Mouse (Mus musculus): ENCODE results near the gene Lrmda. TPM values are rescaled to one million over a fixed set of nuclear protein-coding genes. Genes with fewer than 3 reads are reported as not detected.
A peak's percentile ranks its signal among the peaks of the same experiment; 100 is the strongest.

Gene Lrmda
- polyA plus RNA-seq, 1 experiment from 2014 or later: 0.20 TPM

DNA sequence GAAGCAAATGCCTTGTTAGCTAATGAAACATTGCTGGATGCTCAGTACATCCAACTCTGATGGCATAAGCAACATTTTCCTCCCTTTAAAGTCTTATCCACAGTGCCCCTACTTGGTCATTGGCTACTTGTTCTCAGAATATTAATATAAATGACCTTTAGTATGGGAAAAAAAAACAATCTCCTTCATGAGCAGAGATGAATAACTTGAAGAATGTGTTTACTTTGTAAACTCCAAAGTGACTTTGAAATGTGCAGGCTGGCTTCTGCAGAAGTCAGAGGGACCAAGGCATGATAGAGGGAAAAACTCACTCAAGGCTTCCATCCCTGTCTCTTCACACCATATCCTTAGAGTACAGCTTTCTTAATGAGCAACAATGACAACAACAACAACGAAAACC, 202.5 kb downstream of the Lrmda start:
- DNase-seq (ENCODE audit: extremely low spot score, low spot score): no peak
- Histone ChIP-seq H3K27ac (no peak overlapping the region), H3K36me3 (replicated peaks) (no peaks in the 10 kb centered on the region), H3K4me3 (no peak overlapping the region), H3K9me3 (peaks cover 11% of the 10 kb centered on the region; the same call in 1 of the 2 replicates), H3K4me1 (no peaks in the 10 kb centered on the region), H3K27me3 (ENCODE audit: poor library complexity, severe bottlenecking) (no peaks in the 10 kb centered on the region)
- 86% methylated on average over 1 of the region's 1 CpGs for WGBS

DNA sequence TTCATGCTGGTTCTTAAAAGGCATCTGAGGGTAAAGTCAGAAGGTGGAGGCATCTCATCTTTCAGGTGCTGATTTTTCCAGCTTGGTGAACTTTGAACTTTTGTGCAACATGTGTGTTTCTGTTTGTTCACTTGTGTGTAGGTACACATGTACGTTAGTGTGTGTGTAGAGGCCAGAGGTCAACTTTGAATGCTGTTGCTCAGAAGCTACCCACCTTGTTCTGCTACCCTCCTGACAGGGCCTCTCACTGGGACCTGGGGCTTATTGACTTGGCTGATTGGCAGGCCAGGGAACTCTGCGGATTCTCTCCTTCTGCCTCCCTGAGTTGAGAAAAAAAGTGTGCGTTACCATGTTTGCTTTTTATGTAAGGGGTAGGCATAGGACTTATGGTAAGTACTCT, 203.1 kb downstream of the Lrmda start:
- H3K4me3 ChIP-seq: no peak overlapping the region
- no peaks in the 10 kb centered on the region for H3K36me3 ChIP-seq (replicated peaks)
- no peaks in the 10 kb centered on the region for H3K4me1 ChIP-seq
- no peaks in the 10 kb centered on the region for H3K27me3 ChIP-seq (ENCODE audit: poor library complexity, severe bottlenecking)
- no peak overlapping the region for H3K27ac ChIP-seq
- WGBS: 92% methylated on average over 3 of the region's 3 CpGs
- no peak for DNase-seq (ENCODE audit: extremely low spot score, low spot score)
- H3K9me3 ChIP-seq: peaks cover 11% of the 10 kb centered on the region; the same call in 1 of the 2 replicates

GRCm38 (mm10) chr14:22226205-22226604, 206.7 kb downstream of the Lrmda start:
- 88% methylated on average over 2 of the region's 2 CpGs for WGBS
- no peak for DNase-seq (ENCODE audit: extremely low spot score, low spot score)

GRCm38 (mm10) chr14:22228253-22228968, 208.9 kb downstream of the Lrmda start:
- Histone ChIP-seq H3K27me3 (ENCODE audit: poor library complexity, severe bottlenecking) (no peaks in the 10 kb centered on the region), H3K9me3 (no peaks in the 10 kb centered on the region), H3K4me3 (no peak overlapping the region), H3K4me1 (no peaks in the 10 kb centered on the region), H3K27ac (no peak overlapping the region), H3K36me3 (replicated peaks) (no peaks in the 10 kb centered on the region)
- WGBS: 92% methylated on average over 7 of the region's 7 CpGs
- DNase-seq (ENCODE audit: extremely low spot score, low spot score): no peak

More at GRCm38 (mm10) chr14:22226205-22226604, 206.7 kb downstream of the Lrmda start:
- no peaks in the 10 kb centered on the region for H3K4me1 ChIP-seq
- H3K27ac ChIP-seq: no peak overlapping the region
- H3K9me3 ChIP-seq: no peaks in the 10 kb centered on the region
- no peak overlapping the region for H3K4me3 ChIP-seq
- H3K36me3 ChIP-seq (replicated peaks): no peaks in the 10 kb centered on the region
- no peaks in the 10 kb centered on the region for H3K27me3 ChIP-seq (ENCODE audit: poor library complexity, severe bottlenecking)

- Histone ChIP-seq H3K4me3 (no peak overlapping the region), H3K27ac (no peak overlapping the region), H3K27me3 (ENCODE audit: poor library complexity, severe bottlenecking) (0 out of 2 replicates have a peak, but pooled peaks cover 3% of the 10 kb centered on the region), H3K9me3 (no peaks in the 10 kb centered on the region), H3K4me1 (peaks cover 9% of the 10 kb centered on the region), H3K36me3 (replicated peaks) (no peaks in the 10 kb centered on the region)
- no peak for DNase-seq (ENCODE audit: extremely low spot score, low spot score)
- WGBS: 56% methylated on average over 3 of the region's 3 CpGs
Observed at GRCm38 (mm10) chr14:22240315-22240714, 220.8 kb downstream of the Lrmda start.

DNA sequence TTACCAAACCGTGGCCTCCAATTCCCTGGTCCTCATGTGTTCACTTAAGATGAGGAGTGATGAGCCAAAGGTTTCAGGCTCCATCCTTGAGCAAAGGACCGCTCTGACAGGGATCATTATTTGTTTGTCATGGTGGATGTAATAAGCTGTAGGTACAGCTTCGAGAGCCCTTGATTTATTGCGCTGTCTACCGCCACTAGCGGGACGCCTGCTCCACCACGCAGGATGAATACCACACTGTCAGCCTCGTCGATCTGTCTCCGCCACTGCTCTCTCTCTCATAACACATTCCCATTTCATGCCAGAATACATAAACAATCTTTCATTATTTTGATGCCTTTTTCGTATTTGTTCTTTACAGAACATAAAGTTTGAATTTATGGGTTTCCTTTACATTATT, 235.9 kb downstream of the Lrmda start:
- Histone ChIP-seq H3K27me3 (ENCODE audit: poor library complexity, severe bottlenecking) (peaks cover 30% of the 10 kb centered on the region), H3K4me3 (no peak overlapping the region), H3K27ac (no peak overlapping the region), H3K9me3 (no peaks in the 10 kb centered on the region), H3K4me1 (peaks cover 13% of the 10 kb centered on the region), H3K36me3 (replicated peaks) (no peaks in the 10 kb centered on the region)
- DNase-seq (ENCODE audit: extremely low spot score, low spot score): no peak
- 94% methylated on average over 12 of the region's 12 CpGs for WGBS

DNA sequence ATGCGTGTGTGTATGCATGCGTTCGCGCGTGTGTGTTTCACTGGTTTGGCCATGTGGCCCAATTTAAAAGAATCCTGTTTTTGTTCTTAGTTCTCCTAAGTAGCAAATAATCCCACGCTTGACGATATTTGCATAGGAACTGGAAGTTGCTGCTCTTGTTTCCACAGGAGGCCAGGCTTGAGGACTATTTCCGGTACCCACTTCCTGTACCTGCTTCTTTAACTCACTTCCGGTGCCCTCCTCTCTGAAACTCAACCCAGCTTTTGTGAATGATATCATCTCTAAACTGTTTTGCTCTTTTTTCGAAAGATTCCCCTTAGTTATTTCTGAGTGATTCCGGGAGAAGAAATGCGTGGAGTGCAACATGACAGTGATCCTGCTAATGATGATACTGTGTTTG, 236.8 kb downstream of the Lrmda start:
- no peak for DNase-seq (ENCODE audit: extremely low spot score, low spot score)
- Histone ChIP-seq H3K27ac (no peak overlapping the region), H3K36me3 (replicated peaks) (no peaks in the 10 kb centered on the region), H3K4me1 (peaks cover 13% of the 10 kb centered on the region), H3K4me3 (no peak overlapping the region), H3K9me3 (no peaks in the 10 kb centered on the region), H3K27me3 (ENCODE audit: poor library complexity, severe bottlenecking) (peaks cover 38% of the 10 kb centered on the region)
- 94% methylated on average over 12 of the region's 12 CpGs for WGBS

DNA sequence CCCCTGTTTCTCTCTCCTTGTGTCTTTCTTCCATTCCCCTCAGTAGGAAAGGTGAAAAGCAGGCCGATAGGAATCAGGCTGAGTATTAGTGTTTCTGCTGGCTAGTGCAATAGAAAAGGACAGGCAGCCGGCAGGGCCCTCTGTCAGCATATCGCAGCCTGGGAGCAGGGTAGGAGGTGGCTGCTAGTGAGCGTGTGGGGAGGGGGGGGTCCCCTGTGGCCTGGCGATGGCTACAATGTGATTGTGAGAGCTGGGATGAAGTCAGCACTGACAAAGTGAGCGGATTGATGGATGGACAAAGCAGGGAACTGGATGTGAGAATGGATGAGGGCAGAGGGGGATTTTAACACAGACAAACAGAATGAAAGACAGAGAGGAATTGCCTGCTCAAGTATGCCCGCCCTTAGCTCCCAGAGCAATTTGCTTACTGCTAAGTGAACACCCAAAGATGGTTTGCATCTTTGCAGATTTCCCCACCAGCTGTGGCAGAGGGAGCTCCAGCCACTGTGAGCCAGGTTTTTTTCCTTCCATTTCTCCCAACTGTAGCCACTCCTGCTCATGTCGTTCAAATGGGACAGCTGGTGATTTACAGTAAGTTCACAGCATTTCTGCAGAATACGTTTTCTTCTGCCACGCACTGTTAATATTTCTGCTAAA, 240.0 kb downstream of the Lrmda start:
- Histone ChIP-seq H3K4me3 (peak overlapping the region; percentile 1; the same call in 1 of the 2 replicates), H3K9me3 (no peaks in the 10 kb centered on the region), H3K27ac (peak overlapping the region; percentile 41), H3K27me3 (ENCODE audit: poor library complexity, severe bottlenecking) (peaks cover 63% of the 10 kb centered on the region), H3K36me3 (replicated peaks) (no peaks in the 10 kb centered on the region), H3K4me1 (peaks cover 13% of the 10 kb centered on the region)
- DNase-seq (ENCODE audit: extremely low spot score, low spot score): peak; percentile 26
- WGBS: 33% methylated on average over 10 of the region's 10 CpGs

- Histone ChIP-seq H3K4me1 (peaks cover 13% of the 10 kb centered on the region), H3K27ac (no peak overlapping the region), H3K4me3 (no peak overlapping the region), H3K27me3 (ENCODE audit: poor library complexity, severe bottlenecking) (peaks cover 60% of the 10 kb centered on the region), H3K9me3 (no peaks in the 10 kb centered on the region), H3K36me3 (replicated peaks) (no peaks in the 10 kb centered on the region)
- WGBS: 83% methylated on average over 5 of the region's 5 CpGs
- no peak for DNase-seq (ENCODE audit: extremely low spot score, low spot score)
Observed at GRCm38 (mm10) chr14:22260033-22260419, 240.5 kb downstream of the Lrmda start.

DNA sequence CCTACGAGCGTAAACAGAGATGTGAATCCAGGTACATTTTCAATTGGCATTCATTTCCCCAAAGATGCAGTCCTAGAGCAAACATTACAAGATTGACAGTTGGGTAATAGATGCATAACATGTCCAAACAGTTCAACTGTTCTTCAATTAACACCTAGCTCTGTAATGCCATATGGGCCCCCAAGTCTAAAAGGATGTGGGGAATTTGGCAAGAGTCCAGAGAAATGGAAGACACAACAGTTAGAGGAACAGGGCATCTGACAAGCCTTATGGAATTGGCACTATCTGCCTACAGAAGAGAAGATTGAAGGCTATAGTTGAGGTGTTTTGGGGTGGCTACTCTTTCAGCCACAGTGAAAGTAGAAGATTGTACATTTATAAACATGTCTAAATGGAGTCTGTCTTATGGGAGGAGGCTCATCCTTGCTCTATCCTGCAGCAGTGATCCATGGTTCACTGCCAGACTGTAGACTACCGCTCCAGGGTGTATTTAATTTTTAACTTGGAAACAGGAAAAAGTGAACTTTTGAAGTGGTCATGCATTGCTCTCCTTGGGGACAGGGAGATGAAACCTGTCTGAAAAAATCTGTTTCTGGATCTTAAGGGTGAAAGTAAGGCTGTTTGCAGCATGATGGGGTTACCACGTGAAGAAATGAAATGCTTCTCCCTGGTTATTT, 245.9 kb downstream of the Lrmda start:
- WGBS: 91% methylated on average over 4 of the region's 4 CpGs
- H3K36me3 ChIP-seq (replicated peaks): no peaks in the 10 kb centered on the region
- DNase-seq (ENCODE audit: extremely low spot score, low spot score): no peak
- H3K9me3 ChIP-seq: no peaks in the 10 kb centered on the region
- no peaks in the 10 kb centered on the region for H3K4me1 ChIP-seq
- H3K4me3 ChIP-seq: no peak overlapping the region
- no peak overlapping the region for H3K27ac ChIP-seq
- peaks cover 47% of the 10 kb centered on the region; the same call in 1 of the 2 replicates for H3K27me3 ChIP-seq (ENCODE audit: poor library complexity, severe bottlenecking)

- 87% methylated on average over 9 of the region's 9 CpGs for WGBS
- no peaks in the 10 kb centered on the region for H3K36me3 ChIP-seq (replicated peaks)
- no peak overlapping the region for H3K4me3 ChIP-seq
- no peak overlapping the region for H3K27ac ChIP-seq
- no peaks in the 10 kb centered on the region for H3K9me3 ChIP-seq
- peaks cover 14% of the 10 kb centered on the region for H3K4me1 ChIP-seq
- no peak for DNase-seq (ENCODE audit: extremely low spot score, low spot score)
- peaks cover 44% of the 10 kb centered on the region for H3K27me3 ChIP-seq (ENCODE audit: poor library complexity, severe bottlenecking)
Observed at GRCm38 (mm10) chr14:22269812-22270211, 250.3 kb downstream of the Lrmda start.

DNA sequence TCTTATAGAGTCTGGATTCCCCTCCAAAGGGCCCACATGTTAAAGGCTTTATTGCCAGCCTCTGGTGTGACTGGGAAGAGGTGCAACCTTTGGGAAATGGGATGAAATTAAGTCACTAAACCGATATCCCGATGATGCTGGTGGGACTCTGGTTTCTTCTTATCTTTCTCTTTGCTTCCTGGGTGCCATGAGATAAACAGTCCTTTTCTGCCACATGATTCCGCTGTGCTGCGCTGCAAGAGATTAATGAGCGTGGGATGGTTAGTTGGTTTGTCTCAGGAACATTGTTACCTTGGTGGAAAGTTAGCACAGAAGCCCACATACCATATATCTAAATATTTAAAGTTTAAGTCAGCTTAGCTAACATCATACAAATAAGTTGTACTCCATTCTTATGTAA, 258.5 kb downstream of the Lrmda start:
- peaks cover 32% of the 10 kb centered on the region for H3K4me1 ChIP-seq
- H3K9me3 ChIP-seq: no peaks in the 10 kb centered on the region
- no peak overlapping the region for H3K27ac ChIP-seq
- no peak for DNase-seq (ENCODE audit: extremely low spot score, low spot score)
- H3K4me3 ChIP-seq: no peak overlapping the region
- WGBS: 92% methylated on average over 5 of the region's 5 CpGs
- peaks cover 88% of the 10 kb centered on the region for H3K27me3 ChIP-seq (ENCODE audit: poor library complexity, severe bottlenecking)
- no peaks in the 10 kb centered on the region for H3K36me3 ChIP-seq (replicated peaks)

DNA sequence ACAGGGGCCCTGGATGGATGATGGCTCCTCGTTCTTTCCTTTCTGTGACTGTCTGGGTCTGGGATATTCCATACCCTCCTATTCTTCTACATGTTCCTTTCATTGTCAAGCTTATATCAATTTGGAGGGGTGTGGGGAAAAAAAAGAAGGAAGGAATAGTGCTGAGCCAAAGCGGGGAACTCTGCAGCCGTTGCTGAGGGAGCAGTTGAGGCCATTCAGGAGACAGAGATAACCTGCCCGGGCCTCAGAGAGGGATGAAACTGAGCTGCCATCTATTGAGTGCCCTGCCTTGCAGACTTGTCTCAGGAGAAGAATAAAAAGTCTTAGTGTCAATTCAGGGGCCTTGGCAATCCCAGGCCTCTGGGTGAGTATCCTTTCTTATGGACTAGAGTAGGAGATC, 260.1 kb downstream of the Lrmda start:
- DNase-seq (ENCODE audit: extremely low spot score, low spot score): no peak
- no peak overlapping the region for H3K27ac ChIP-seq
- peaks cover 34% of the 10 kb centered on the region for H3K4me1 ChIP-seq
- no peaks in the 10 kb centered on the region for H3K9me3 ChIP-seq
- H3K4me3 ChIP-seq: no peak overlapping the region
- no peaks in the 10 kb centered on the region for H3K36me3 ChIP-seq (replicated peaks)
- peaks cover 89% of the 10 kb centered on the region for H3K27me3 ChIP-seq (ENCODE audit: poor library complexity, severe bottlenecking)
- 85% methylated on average over 4 of the region's 4 CpGs for WGBS

Measured in forebrain, embryonic 10.5 days (tissue).